Mouse (Mus musculus): Measurements from ENCODE around the gene Qsox1.
A peak's percentile ranks its signal among the peaks of the same experiment; 100 is the strongest.

Gene Qsox1

GRCm38 (mm10) chr1:155812581-155813499 is at the start of gene Qsox1:
TSS of gene Qsox1 (minus strand) at chr1:155812889.
- DNase-seq = peak; percentile 90

GRCm38 (mm10) chr1:155854926-155855702 is 42.4 kb upstream of the Qsox1 start:
- DNase-seq = no peak

- DNase-seq = no peak
These were observed 40.3 kb upstream of the Qsox1 start for GRCm38 (mm10) chr1:155853009-155853408.

GRCm38 (mm10) chr1:155844235-155844634 is 31.5 kb upstream of the Qsox1 start:
- no peak for DNase-seq

GRCm38 (mm10) chr1:155843538-155843937 is 30.8 kb upstream of the Qsox1 start:
- no peak for DNase-seq

GRCm38 (mm10) chr1:155835667-155836066 is 23.0 kb upstream of the Qsox1 start:
- no peak for DNase-seq

- DNase-seq = no peak
These were observed 20.9 kb upstream of the Qsox1 start for GRCm38 (mm10) chr1:155833610-155834009.

GRCm38 (mm10) chr1:155831958-155832357 is 19.3 kb upstream of the Qsox1 start:
- DNase-seq = no peak

GRCm38 (mm10) chr1:155830861-155831260 is 18.2 kb upstream of the Qsox1 start:
- no peak for DNase-seq

- no peak for DNase-seq
These were observed 15.1 kb upstream of the Qsox1 start for GRCm38 (mm10) chr1:155827703-155828295.

- no peak for DNase-seq
These were observed 14.2 kb upstream of the Qsox1 start for GRCm38 (mm10) chr1:155826803-155827395.

GRCm38 (mm10) chr1:155825940-155826716 is 13.4 kb upstream of the Qsox1 start:
- DNase-seq = no peak

- no peak for DNase-seq
These were observed 8.0 kb upstream of the Qsox1 start for GRCm38 (mm10) chr1:155820646-155821045.

GRCm38 (mm10) chr1:155816167-155816566 is 3.5 kb upstream of the Qsox1 start:
- no peak for DNase-seq

GRCm38 (mm10) chr1:155811995-155812580 is 601 bp downstream of the Qsox1 start:
- no peak for DNase-seq

- DNase-seq = peak; percentile 24 to 43
These were observed 2.1 kb downstream of the Qsox1 start for GRCm38 (mm10) chr1:155810616-155811015.

- peak; percentile 73 to 90 for DNase-seq
These were observed 2.8 kb downstream of the Qsox1 start for GRCm38 (mm10) chr1:155809706-155810442.

GRCm38 (mm10) chr1:155808261-155808660 is 4.4 kb downstream of the Qsox1 start:
- no peak for DNase-seq

- DNase-seq = no peak
These were observed 7.1 kb downstream of the Qsox1 start for GRCm38 (mm10) chr1:155805607-155806006.

GRCm38 (mm10) chr1:155801014-155801991 is 11.4 kb downstream of the Qsox1 start:
- DNase-seq = no peak

All from lung, postnatal 4 days (tissue).